Mouse (Mus musculus) CD4-positive naive resting alpha-beta T cell, adult 76 days (primary cell): ENCODE measurements around the gene Padi3. TPM values are rescaled to one million over a fixed set of nuclear protein-coding genes. Genes with fewer than 3 reads are reported as not detected.

Experiments used
- total RNA-seq: library from RNA; stranded (reverse); gene quantifications from one replicate; pipeline ENCODE4 v1.2.4, GENCODE M21; 2023

Padi3 gene
- 2.2 TPM for total RNA-seq

DNA sequence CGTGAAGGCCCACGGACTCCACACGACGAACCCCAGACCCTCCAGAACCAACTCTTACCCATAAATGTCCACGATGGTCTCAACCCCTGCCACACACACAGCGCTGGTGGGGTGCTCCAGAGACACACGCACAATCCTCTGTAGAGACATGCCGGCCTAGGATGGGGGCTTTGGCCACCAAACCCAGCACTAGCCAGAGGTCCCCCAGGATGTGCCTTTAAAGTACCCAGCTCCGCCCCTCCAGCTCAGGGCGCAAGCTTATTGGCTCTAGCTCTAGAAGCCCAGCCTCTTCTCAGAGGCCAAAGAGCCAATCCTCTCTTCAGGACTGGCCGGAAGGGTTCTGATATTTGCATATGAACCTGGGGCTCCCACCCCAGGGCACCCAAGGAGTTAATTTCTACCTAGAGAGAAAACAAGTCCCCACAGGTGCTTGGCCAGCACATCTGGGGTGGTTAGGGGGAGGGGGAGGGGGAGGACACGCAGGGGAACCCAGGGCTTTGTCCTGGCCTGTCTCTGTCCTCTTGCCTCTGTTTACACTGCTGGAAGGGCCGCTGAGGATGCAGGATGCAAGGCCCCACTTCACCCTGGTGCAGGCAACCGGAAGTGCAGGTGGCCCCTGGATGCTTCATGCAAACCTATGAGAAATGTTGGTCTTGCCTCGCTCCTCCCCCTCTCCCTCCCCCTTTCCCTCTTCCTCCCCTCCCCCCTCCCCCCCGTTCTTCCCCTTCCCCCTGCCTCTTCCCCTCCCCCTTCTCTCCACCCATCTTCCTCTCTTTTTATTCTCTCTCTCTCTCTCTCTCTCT is at the start of gene Padi3:
TSS of gene Padi3 (minus strand) at position 191 of the 803 bp plus-strand sequence.

DNA sequence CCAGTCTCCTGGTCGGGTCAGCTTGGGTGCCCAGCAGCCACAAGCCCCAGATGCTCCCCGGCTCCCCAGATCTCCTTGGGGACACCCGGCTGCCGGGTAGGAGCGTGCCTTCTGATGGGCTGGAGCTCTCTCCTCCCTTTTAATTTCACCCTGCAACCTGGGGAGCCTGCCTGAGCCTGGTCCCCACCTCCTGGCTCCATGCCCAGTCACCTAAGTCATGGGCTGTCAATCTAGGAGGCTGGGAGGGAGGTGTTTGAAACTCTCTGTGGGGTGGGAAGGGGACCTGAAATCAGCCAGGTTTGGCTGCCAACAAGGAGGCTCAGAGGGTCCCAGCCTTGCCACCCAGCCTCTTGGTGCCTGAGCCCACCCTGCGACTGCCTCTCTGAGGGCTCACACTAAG is 35.2 kb upstream of the Padi3 start, which contains the start of gene Padi1:
TSS of gene Padi1 (minus strand) at position 113 of the 400 bp plus-strand sequence.

DNA sequence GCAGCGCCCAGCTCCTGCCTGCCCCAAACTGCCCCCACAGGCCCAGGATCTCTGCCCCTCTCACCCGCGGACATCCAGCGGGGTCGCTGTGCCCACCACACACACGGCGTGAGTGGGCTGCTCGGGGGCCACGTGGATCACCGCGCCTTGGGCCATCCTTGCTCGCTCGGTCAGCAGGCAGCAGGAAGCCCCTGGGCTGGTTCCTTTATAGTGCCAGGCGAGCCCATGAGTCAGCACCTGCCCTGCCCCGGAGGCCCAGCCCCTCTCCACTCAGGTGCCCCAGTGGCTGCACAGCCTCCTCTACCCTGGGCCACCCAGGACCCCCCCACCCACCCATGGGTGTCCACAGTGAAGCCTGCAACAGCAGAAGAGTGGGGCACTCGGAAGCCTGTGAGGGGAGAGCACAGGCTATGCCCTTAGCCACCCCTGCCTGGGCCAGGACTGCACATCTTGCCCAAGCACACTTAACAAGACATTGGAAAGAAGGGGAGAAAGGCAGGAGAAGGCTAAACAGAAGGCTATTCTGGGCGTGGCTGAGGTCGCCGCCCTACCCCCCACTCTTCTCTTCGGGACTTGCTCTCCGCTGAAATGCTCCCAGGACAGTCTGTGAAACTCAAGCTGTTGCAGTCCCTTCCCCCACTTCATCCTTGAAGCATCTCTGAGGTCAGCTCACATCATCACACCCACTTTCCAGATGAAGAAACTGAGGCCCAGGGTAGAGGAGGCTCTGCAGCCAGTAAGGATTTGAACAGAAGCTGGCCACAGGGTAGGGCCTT is 36.2 kb downstream of the Padi3 start, which contains the start of gene Padi4:
TSS of gene Padi4 (minus strand) at position 212 of the 776 bp plus-strand sequence.

DNA sequence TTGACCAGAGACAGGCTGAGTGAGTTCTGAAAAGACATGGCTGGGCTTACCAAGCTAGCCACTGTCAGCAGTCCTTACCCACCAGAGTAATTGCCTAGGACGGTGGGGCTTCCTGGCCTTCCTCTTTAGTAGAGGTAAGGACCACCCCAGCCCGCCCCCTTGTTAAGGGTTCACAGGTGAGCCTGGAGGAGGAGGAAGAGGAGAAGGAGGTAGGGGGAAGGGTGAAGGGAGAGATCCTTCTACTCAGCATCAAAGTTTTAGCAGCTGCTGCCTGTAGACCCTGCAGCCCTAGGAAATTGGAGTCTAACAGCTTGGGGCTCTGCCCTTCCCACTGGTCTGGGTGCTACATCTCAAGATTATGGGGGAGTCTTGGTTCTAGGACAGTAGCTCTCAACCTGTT is 67.9 kb downstream of the Padi3 start, which contains the start of gene Padi6:
TSS of gene Padi6 (minus strand) at position 101 of the 400 bp plus-strand sequence.

Other genes with a start within 250 kb of the Padi3 start
- gene Arhgef10l, start 144.6 kb downstream of the Padi3 start, total RNA-seq: 0.29 TPM
- gene Rcc2, start 110.1 kb downstream of the Padi3 start, total RNA-seq: 149 TPM
- gene Padi6, start 68.0 kb downstream of the Padi3 start, total RNA-seq: not detected
- 0.82 TPM for gene Padi4, start 36.4 kb downstream of the Padi3 start, total RNA-seq
- gene Padi1, start 35.1 kb upstream of the Padi3 start, total RNA-seq: 1.2 TPM
- gene Padi2, start 95.7 kb upstream of the Padi3 start, total RNA-seq: 22.4 TPM
- 81.5 TPM for gene Sdhb, start 150.6 kb upstream of the Padi3 start, total RNA-seq
- gene Atp13a2, start 176.2 kb upstream of the Padi3 start, total RNA-seq: 26.3 TPM
- not detected for gene Mfap2, start 199.8 kb upstream of the Padi3 start, total RNA-seq
- gene Crocc, start 249.9 kb upstream of the Padi3 start, total RNA-seq: 12.5 TPM